Mouse (Mus musculus) CH12.LX (cell line): ENCODE measurements around the gene Col27a1.

Experiments used
- HCFC1 ChIP-seq: IDR thresholded peaks from 2 replicates; pipeline ENCODE4 v1.6.1; 2012; ENCODE audit warnings: low read depth, mild to moderate bottlenecking, inconsistent platforms, low read length, improper control_type of control experiment
- KAT2A ChIP-seq: IDR thresholded peaks from 2 replicates; pipeline ENCODE4 v1.6.1; 2012; ENCODE audit warnings: low read length, improper control_type of control experiment, inconsistent platforms; ENCODE audit not compliant: insufficient replicate concordance

GRCm38 (mm10) chr4:63267121-63267520, 53.3 kb downstream of the Col27a1 start:
- no peak for TF ChIP-seq KAT2A
- TF ChIP-seq HCFC1, result no peak
